Comparison of ENCODE assay signal across 8 mouse cellular contexts in genomic region chr7:6840860-6841259, GRCm38 (mm10).
A peak's percentile ranks its signal among the peaks of the same experiment; 100 is the strongest.
DNase-seq lines count a peak whose midpoint lies in the region.

No protein-coding gene starts in this region.

- DNase-seq in adrenal gland, postnatal 25 days = peak; percentile 14
- DNase-seq in adrenal gland, postnatal 4 days (ENCODE audit: low spot score in 2 of 2) = no peak
- DNase-seq in kidney, postnatal 4 days = peak; percentile 19 to 37
- DNase-seq in kidney, adult 18-20 months = no peak
- DNase-seq in cerebellum, postnatal 14 days = peak; percentile 91 to 92
- peak; percentile 65 for DNase-seq in lung, postnatal 10 days
- no peak for DNase-seq in spleen, adult 12 weeks (ENCODE audit: low spot score)
- DNase-seq in thymus, adult 18-20 months = no peak

Comparison
In these comparisons a context has a peak if more than half of its experiments do, and no peak if none do; other contexts are left out.
1. DNase-seq: peak in adrenal gland, postnatal 25 days (single experiment), kidney, postnatal 4 days (2 of 2), cerebellum, postnatal 14 days (2 of 2) and lung, postnatal 10 days (single experiment); none in adrenal gland, postnatal 4 days (0 of 2), kidney, adult 18-20 months (single experiment), spleen, adult 12 weeks (single experiment) and thymus, adult 18-20 months (0 of 2).